Comparison of ENCODE assay signal across 27 mouse cellular contexts in genomic region chr13:98340506-98340905, GRCm38 (mm10). TPM values are rescaled to one million over a fixed set of nuclear protein-coding genes. Genes with fewer than 3 reads are reported as not detected.
DNase-seq lines count a peak whose midpoint lies in the region; TF ChIP-seq lines count a peak whose summit lies in the region.
"Had no signal": no experiment of that assay in that cellular context is flagged by ENCODE, and none has a peak within 500 bp of the region (broad histone marks: within the 10 kb centered on the region; RNA-seq: fewer than 3 reads in every experiment).

No protein-coding gene starts in this region.

- peak; percentile 44 for DNase-seq in gastrocnemius, postnatal 14 days
- no peak for DNase-seq in gastrocnemius, adult 2 months
- peak; percentile 60 for DNase-seq in kidney, postnatal 14 days
- no peak for DNase-seq in kidney, adult 9 months
- DNase-seq in lung, postnatal 14 days: peak; percentile 47
- DNase-seq in lung, postnatal 25 days (ENCODE audit: low spot score): no peak
- DNase-seq in heart, postnatal 14 days: peak; percentile 58 to 72
- DNase-seq in thymus, postnatal 10 days (ENCODE audit: low spot score in 2 of 2): no peak
- DNase-seq: adrenal gland, postnatal 10 days; cerebellum, adult 8-10 months; cerebellum, postnatal 25 days; kidney, adult 2 months; layer of hippocampus, adult 9-11 months; lung, embryonic 14.5 days; retina, postnatal 1 day; right cerebral cortex, postnatal 14 days; thymus, postnatal 36 days had no signal

- H3K4me3 ChIP-seq in gastrocnemius, adult 2 months: no peak overlapping the region
- H3K4me3 ChIP-seq: forebrain, embryonic 13.5 days; heart, embryonic 15.5 days; hindbrain, embryonic 10.5 days; hindbrain, embryonic 15.5 days; liver, embryonic 15.5 days; midbrain, embryonic 10.5 days; midbrain, embryonic 15.5 days; neural tube, embryonic 15.5 days had no signal

- H3K27ac ChIP-seq in gastrocnemius, adult 2 months: no peak overlapping the region
- H3K27ac ChIP-seq: forebrain, embryonic 13.5 days; heart, embryonic 15.5 days; hindbrain, embryonic 10.5 days; hindbrain, embryonic 15.5 days; liver, embryonic 15.5 days; midbrain, embryonic 10.5 days; midbrain, embryonic 15.5 days; neural tube, embryonic 15.5 days had no signal

- TF ChIP-seq CTCF in gastrocnemius, adult 2 months (IDR thresholded peaks at IDR 0.05): no peak

- intact Hi-C loops in gastrocnemius, postnatal 14 days (cut with DNase I; ENCODE audit: low total_unique reads): no loop called here
- intact Hi-C loops in gastrocnemius, adult 2 months (cut with DNase I): no loop called here
- intact Hi-C loops in heart, postnatal 14 days (cut with DNase I): no loop called here

RNA-seq across cellular contexts. Expression of gene Foxd1, which starts 13.5 kb away (rescaled TPM):
- total RNA-seq in gastrocnemius, postnatal 14 days (2021): under 1 TPM; 0.09 to 0.18 TPM
- total RNA-seq in gastrocnemius, adult 2 months (2021): under 1 TPM in 1 of 2 experiments, not detected in 1; 0.05 TPM
- total RNA-seq in heart, postnatal 14 days (2021): under 1 TPM in 1 of 2 experiments, not detected in 1; 0.07 TPM
- total RNA-seq: liver, adult 2 months; megakaryocyte progenitor cell, adult 5-6 weeks had no signal

RNA-seq across cellular contexts. Expression of gene Btf3, which starts 23.7 kb away (rescaled TPM):
- 100 to 1,000 TPM; 243 to 260 TPM for total RNA-seq in gastrocnemius, postnatal 14 days (2021)
- 100 to 1,000 TPM; 221 to 236 TPM for total RNA-seq in gastrocnemius, adult 2 months (2021)
- total RNA-seq in heart, postnatal 14 days (2021): 100 to 1,000 TPM; 201 to 210 TPM

Comparison
In these comparisons a context has a peak if more than half of its experiments do, and no peak if none do; other contexts are left out.
1. DNase-seq: peak in gastrocnemius, postnatal 14 days (single experiment), kidney, postnatal 14 days (single experiment), lung, postnatal 14 days (single experiment) and heart, postnatal 14 days (2 of 2); none in gastrocnemius, adult 2 months (single experiment), kidney, adult 9 months (single experiment), lung, postnatal 25 days (single experiment) and thymus, postnatal 10 days (0 of 2).